Mouse (Mus musculus) MEL (cell line): ENCODE results near the gene Creb3l2.

Experiments
- CTCF ChIP-seq, 3 experiments: IDR thresholded peaks in 2 of 3; conservative IDR thresholded peaks in 1 of 3; 2 replicates each; pipeline ENCODE4 v1.5.1; 2011 to 2012; ENCODE audit warnings: low read length in 3 of 3, low read depth in 2 of 3, mild to moderate bottlenecking in 2 of 3, improper control_type of control experiment in 1 of 3, inconsistent platforms in 1 of 3, mixed read lengths in 1 of 3, moderate library complexity in 1 of 3; ENCODE audit not compliant: control insufficient read depth in 1 of 3, insufficient read depth in 1 of 3, poor library complexity in 1 of 3, severe bottlenecking in 1 of 3
- EP300 ChIP-seq, 2 experiments: IDR thresholded peaks; 2 replicates each; pipeline ENCODE4 v1.6.1; 2011; ENCODE audit warnings: improper control_type of control experiment in 2 of 2, low read length in 2 of 2, low read depth in 1 of 2, mild to moderate bottlenecking in 1 of 2
- KAT2A ChIP-seq: conservative IDR thresholded peaks from 2 replicates; pipeline ENCODE4 v1.6.1; 2012; ENCODE audit warnings: low read depth, low read length, improper control_type of control experiment, inconsistent platforms
- MAFK ChIP-seq: IDR thresholded peaks from 2 replicates; pipeline ENCODE4 v1.6.1; 2011; ENCODE audit warnings: low read depth, mild to moderate bottlenecking, low read length, improper control_type of control experiment, borderline replicate concordance
- POLR2A ChIP-seq, 2 experiments: IDR thresholded peaks; 2 replicates each; pipeline ENCODE4 v1.6.1; 2011 to 2012; ENCODE audit warnings: low read length in 2 of 2, mild to moderate bottlenecking in 2 of 2, control low read depth in 1 of 2, improper control_type of control experiment in 1 of 2, low read depth in 1 of 2, moderate library complexity in 1 of 2; ENCODE audit not compliant: control insufficient read depth in 1 of 2, insufficient read depth in 1 of 2, poor library complexity in 1 of 2
- SIN3A ChIP-seq: IDR thresholded peaks from 2 replicates; pipeline ENCODE4 v1.6.1; 2012; ENCODE audit warnings: low read length, improper control_type of control experiment, inconsistent platforms
- UBTF ChIP-seq: IDR thresholded peaks from 2 replicates; pipeline ENCODE4 v1.6.1; 2012; ENCODE audit warnings: low read depth, mild to moderate bottlenecking, inconsistent platforms, low read length, improper control_type of control experiment, moderate library complexity, borderline replicate concordance; ENCODE audit not compliant: insufficient read depth

DNA sequence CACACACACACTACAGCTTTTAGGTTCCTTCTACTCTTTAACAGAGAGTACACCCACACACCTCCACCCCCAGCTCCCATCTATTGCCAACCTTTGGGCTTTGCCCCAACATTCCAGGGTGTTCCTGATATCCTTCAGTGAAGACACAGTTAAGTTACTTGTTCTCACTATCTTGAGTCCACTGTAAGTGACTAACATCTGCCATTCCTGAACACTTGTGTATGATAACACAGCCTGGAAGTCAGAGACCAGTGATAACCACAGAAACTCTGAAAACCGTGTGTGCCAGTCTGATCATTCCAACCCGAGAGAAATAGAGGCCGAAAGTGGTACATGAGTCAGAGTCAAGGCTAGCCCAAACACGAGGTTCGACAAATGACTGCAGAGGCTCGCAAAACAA lies 53.4 kb downstream of the Creb3l2 start:
- TF ChIP-seq POLR2A (IDR thresholded peaks at IDR 0.05; ENCODE audit: control insufficient read depth in 1 of 2, insufficient read depth in 1 of 2, low read depth in 1 of 2, low read length in 2 of 2, poor library complexity in 1 of 2) (no peak), UBTF (no peak), EP300 (IDR thresholded peaks at IDR 0.05; ENCODE audit: low read depth in 1 of 2, low read length in 2 of 2) (no peak), MAFK (no peak), CTCF (IDR thresholded peaks at IDR 0.05 in 2 of 3, conservative IDR thresholded peaks at IDR 0.05 in 1 of 3; ENCODE audit: control insufficient read depth in 1 of 3, insufficient read depth in 1 of 3, low read depth in 2 of 3, low read length in 3 of 3, poor library complexity in 1 of 3, severe bottlenecking in 1 of 3) (no peak), SIN3A (no peak), KAT2A (no peak)
